Mouse (Mus musculus): ENCODE data around the gene Ctf2.

Gene Ctf2

DNA sequence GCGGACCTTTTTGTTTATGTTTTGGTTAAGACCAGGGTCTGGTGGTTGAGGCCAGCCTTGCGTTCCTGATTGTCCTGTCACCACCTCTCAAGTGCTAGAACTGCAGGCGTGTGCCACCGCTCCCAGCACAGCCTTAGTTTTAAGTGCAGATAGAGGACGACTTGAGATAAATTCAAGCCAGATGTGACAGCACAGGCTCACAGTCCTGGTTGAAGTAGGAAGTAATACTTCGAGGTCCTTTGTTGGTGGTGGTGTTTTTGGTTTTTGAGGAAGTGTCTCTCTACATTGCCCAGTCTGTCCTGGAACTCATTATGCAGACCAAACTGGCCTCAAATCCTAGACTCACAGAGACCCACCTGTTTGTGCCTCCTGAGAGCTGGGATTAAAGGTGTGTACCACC, 27.8 kb upstream of the Ctf2 start:
- DNase-seq, result no peak

GRCm38 (mm10) chr7:127753741-127754140, 21.8 kb upstream of the Ctf2 start:
- no peak for DNase-seq

- no peak for DNase-seq
These were observed 21.2 kb upstream of the Ctf2 start for GRCm38 (mm10) chr7:127753158-127753557.

DNA sequence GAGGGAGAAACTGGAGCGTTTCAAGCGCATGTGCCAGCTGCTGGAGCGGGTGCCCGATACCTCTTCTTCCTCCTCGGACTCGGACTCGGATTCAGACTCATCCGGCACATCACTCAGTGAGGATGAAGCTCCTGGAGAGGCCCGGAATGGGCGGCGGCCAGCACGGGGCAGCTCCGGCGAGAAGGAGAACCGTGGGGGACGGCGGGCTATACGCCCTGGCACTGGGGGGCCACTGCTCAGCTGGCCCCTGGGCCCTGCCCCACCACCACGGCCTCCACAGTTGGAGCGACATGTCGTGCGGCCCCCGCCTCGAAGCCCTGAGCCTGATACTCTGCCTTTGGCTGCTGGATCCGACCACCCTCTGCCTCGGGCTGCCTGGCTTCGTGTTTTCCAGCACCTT, 20.1 kb upstream of the Ctf2 start:
- no peak for DNase-seq

- no peak for DNase-seq
These were observed 19.7 kb upstream of the Ctf2 start for GRCm38 (mm10) chr7:127751619-127752018.

GRCm38 (mm10) chr7:127750131-127751127, 18.5 kb upstream of the Ctf2 start:
- peak; percentile 42 for DNase-seq

- DNase-seq, result no peak
These were observed 16.2 kb upstream of the Ctf2 start for GRCm38 (mm10) chr7:127748235-127748560.

DNA sequence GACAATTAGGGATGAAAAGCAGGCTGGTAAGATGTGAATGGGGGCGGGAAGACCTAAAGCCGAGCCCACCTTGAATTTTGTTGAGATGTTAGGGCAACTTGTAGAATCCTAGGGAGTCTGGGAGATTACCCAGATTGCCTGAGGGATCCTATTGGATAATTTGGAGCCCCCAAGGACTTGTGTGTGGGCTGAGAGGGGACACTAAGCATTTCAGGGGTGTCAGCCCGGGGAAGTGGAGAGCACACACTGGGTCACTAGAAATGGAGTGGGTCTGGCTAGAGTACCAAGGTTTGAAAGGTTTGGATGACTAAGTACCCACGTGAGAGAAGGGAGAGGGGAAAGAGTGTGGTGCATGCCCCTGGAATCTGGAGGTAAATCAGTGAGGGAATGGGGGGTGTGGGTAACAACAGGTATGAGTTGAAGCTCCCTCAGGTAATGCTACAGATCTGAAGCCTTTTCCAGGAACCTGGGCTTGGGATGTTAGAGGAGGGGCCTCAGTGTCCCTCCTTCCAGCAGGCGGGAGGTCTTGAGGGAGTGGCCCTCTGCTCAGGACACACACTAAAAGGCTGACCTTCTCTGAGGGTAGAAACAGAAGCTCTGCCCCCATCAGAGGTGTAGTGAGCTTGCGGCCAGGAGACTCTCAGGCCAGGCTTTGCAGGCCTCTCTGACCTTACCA, 15.7 kb upstream of the Ctf2 start:
- no peak for DNase-seq

DNA sequence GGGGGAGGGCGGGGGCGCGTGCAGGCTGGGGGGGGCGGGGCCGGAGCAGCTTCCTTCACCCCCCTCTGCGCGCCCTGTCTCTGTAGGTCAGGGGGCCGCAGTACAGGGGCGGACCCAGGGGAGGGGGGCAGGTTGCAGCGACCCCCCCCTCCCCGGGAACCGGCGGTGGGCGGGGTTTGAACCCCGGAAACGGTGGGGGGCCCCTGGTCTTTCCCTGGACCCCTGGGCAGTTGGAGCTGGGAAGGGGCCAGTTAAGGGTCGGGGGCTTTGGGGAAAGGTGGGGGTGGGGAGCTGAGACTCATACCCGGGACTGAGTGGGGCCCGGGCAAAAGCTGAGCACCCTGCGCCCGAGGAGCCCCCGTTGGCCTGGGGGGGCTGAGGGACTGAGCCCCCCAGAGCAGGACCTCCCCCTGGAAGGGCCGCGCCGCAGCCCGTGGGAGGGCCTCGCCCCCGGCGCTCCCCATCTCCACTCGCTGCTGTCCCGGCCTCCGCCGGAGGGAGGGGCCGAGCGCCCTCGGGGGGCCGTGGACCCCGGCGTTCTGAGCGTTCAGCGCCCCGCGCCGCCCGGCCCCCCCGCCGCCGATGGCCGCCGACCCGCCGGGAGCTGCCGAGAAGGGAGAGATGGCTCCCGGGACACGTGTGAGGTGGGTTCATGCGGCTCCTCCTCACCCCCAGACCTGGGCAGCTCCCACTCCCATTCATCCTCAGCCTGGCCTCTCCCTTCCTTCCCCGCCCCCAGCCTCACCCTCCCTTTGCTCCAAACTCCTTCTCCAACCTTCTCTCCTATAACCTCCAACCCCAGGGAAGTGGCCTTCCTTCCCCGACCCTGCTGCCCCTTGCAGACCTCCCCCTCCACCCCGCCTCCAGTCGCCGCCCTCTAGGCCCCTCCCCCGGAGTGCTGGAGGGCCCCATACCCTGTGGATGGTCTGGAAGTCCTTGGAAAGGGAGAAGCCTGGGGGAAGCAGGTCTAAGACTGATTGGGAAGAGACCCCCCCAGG, 14.8 kb upstream of the Ctf2 start:
- peak; percentile 32 for DNase-seq

- peak; percentile 99 for DNase-seq
These were observed 13.9 kb upstream of the Ctf2 start for GRCm38 (mm10) chr7:127745652-127746493.

- peak; percentile 95 for DNase-seq
These were observed 13.3 kb upstream of the Ctf2 start for GRCm38 (mm10) chr7:127745251-127745651.

- DNase-seq, result peak; percentile 82
These were observed 12.5 kb upstream of the Ctf2 start, which contains the start of gene Fbxl19 for GRCm38 (mm10) chr7:127744366-127745045. Fbxl19 (plus strand) TSS chr7:127744543.

DNA sequence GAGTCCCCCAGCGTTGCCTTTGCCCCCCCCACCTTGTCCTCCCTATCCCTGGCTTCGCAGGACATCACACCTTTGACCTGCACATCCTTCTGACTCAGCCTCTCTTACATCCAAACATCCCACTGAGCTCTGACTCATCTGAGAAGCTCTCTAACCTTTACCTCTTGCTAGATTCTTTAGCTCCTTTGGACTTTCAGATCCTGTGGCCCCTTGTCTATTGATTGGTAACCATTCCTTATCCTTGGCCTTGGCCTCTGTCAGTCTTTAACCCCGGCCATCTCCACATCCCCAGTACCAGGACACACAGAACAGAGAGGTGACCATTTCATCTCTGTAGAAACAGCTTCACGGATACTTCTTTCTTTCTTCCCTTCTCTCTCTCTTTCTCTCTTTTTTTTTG, 1.8 kb downstream of the Ctf2 start:
- DNase-seq, result no peak

DNA sequence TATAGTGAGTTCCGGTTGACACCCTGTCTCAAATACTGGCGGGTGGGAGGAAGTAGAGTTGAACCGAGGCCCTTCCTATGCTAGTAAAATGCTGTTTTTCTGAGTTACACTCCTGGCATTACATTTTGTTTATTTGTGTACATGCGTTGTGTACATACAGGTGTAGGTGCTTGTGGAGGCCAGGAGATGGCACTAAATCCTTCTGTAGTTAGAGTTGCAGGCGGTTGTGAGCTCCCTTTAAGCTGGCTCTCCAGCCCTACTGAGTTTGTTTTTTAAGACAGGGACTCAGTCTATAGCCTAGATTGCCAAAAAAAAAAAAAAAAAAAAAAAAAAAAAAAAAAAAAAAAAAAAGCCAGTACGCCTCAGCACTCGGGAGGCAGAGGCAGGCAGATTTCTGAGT, 4.1 kb downstream of the Ctf2 start:
- no peak for DNase-seq

DNA sequence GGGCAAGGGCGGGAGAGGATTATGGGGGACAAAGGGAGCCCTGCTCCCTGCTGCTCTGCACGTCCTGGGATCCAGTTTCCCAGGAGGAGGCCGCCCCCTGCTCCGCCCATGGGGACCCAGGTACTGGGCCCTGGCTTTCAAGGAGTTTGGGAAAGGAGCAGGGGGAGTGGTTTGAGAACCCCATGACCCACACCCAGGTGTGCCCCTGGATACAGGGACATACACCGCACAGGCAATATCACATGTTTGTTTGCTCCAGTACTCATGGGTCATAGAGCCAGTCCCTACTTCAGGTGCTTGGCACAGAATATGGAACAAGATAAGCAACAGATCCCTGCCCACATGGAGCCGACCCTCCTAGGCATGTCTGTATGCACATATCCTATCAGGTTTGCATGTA, 6.0 kb downstream of the Ctf2 start:
- DNase-seq, result no peak

DNA sequence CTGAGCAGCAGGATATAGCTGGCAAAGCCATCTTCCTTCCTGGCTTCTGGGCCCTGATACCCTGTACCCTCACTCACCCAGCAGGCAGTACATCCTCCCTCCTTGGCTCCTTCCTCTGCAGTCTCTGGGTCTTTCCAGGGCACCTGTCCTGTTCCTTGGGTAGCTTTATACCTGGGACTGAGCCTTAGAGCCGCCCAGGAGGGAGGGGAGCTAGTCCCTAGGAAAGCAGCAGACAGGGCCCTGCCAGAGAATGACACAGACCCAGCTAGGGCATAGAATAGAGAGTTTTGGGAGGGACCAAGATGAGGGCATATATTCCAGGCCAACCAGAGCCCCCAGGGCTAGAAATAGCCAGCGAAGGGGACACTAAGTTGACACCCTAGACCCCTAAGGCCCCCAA, 6.5 kb downstream of the Ctf2 start:
- no peak for DNase-seq

DNA sequence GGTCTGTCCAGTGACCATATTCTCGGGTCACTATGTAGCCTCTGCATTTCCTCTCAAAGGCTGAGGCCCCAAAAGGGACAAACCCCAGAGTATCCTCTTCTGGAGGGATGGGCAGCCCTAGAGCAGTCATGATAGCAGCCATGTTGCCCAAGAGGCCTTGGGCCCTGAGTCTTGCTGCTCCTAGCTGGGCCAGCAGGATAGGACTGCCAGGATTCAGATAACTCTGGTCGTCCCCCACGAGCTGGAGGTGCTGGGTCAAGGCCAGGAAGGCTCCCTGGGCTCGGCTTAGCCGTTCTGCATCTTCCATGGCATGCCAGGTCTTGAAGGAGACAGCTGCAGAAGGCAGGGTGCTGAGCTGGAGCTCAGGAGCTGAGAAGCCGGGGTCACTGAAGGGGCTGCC, 12.7 kb downstream of the Ctf2 start:
- DNase-seq, result no peak

DNA sequence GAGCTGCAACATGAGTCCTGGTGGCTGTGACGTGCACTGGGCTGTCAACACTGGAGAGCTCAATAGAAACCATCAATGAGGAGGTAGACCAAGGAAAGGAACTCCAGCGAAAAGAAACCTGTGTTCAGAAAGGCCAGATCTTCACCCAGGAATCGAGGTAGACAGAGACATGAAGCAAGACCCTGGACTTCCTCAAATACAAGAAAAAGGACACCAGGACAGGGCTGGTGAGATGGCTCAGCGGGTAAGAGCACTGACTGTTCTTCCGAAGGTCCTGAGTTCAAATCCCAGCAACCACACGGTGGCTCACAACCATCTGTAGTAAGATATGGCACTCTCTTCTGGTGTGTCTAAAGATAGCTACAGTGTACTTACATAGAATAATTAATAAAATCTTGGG, 13.6 kb downstream of the Ctf2 start:
- no peak for DNase-seq

GRCm38 (mm10) chr7:127716992-127717391, 15.0 kb downstream of the Ctf2 start:
- peak; percentile 85 for DNase-seq

- DNase-seq, result no peak
These were observed 17.1 kb downstream of the Ctf2 start for GRCm38 (mm10) chr7:127714816-127715215.
